In genomic region chr4:107459461-107459860, GRCm38 (mm10) we compare ENCODE assay signal across 30 mouse cellular contexts. TPM values are rescaled to one million over a fixed set of nuclear protein-coding genes. Genes with fewer than 3 reads are reported as not detected.
DNase-seq lines count a peak whose midpoint lies in the region; ATAC-seq and TF ChIP-seq lines count a peak whose summit lies in the region.
"Had no signal": no experiment of that assay in that cellular context is flagged by ENCODE, and none has a peak within 500 bp of the region (broad histone marks: within the 10 kb centered on the region; RNA-seq: fewer than 3 reads in every experiment).

No protein-coding gene starts in this region.

- TF ChIP-seq POLR2A in heart, adult 2 months (IDR thresholded peaks at IDR 0.05; ENCODE audit: insufficient read depth, low read depth, low read length) = no peak

- no peak for TF ChIP-seq CTCF in heart, adult 2 months (IDR thresholded peaks at IDR 0.05)
- TF ChIP-seq CTCF in liver, postnatal 0 days (IDR thresholded peaks at IDR 0.05; ENCODE audit: low read depth) = no peak

- no peak overlapping the region for H3K4me3 ChIP-seq in heart, embryonic 13.5 days
- H3K4me3 ChIP-seq in heart, adult 2 months = no peak overlapping the region
- H3K4me3 ChIP-seq in liver, embryonic 11.5 days (ENCODE audit: low read depth, low read length) = no peak overlapping the region
- no peak overlapping the region for H3K4me3 ChIP-seq in limb, embryonic 10.5 days
- H3K4me3 ChIP-seq in liver, postnatal 0 days (ENCODE audit: low read depth, low read length) = no peak overlapping the region
- H3K4me3 ChIP-seq: embryonic facial prominence, embryonic 15.5 days; forebrain, embryonic 10.5 days; hindbrain, embryonic 12.5 days; limb, embryonic 13.5 days; megakaryocyte, embryonic 14.5 days; myocyte; neural tube, embryonic 13.5 days had no signal

- no peak overlapping the region for H3K9ac ChIP-seq in heart, embryonic 13.5 days
- H3K9ac ChIP-seq in heart, adult 2 months (ENCODE audit: low read depth, low read length) = no peak overlapping the region
- H3K9ac ChIP-seq in liver, embryonic 11.5 days (ENCODE audit: low read depth, low read length) = no peak overlapping the region
- no peak overlapping the region for H3K9ac ChIP-seq in liver, postnatal 0 days (replicated peaks)
- H3K9ac ChIP-seq: embryonic facial prominence, embryonic 15.5 days; hindbrain, embryonic 12.5 days; limb, embryonic 13.5 days; lung, embryonic 14.5 days; neural tube, embryonic 13.5 days had no signal

- H3K27ac ChIP-seq in heart, embryonic 13.5 days (replicated peaks) = no peak overlapping the region
- no peak overlapping the region for H3K27ac ChIP-seq in heart, adult 2 months
- no peak overlapping the region for H3K27ac ChIP-seq in liver, embryonic 11.5 days (ENCODE audit: low read depth, low read length)
- peak overlapping the region; percentile 87 for H3K27ac ChIP-seq in limb, embryonic 10.5 days
- no peak overlapping the region for H3K27ac ChIP-seq in liver, postnatal 0 days (ENCODE audit: low read depth)
- H3K27ac ChIP-seq: embryonic facial prominence, embryonic 15.5 days; hindbrain, embryonic 12.5 days; limb, embryonic 13.5 days; neural tube, embryonic 13.5 days had no signal

- ATAC-seq in heart, embryonic 13.5 days (ENCODE audit: extremely low read depth, insufficient number of reproducible peaks, low FRiP score, low TSS enrichment) = no peak
- ATAC-seq in liver, embryonic 11.5 days (replicated peaks; ENCODE audit: low FRiP score) = no peak
- ATAC-seq in liver, postnatal 0 days = peak; percentile 18; the same call in 1 of the 2 replicates
- ATAC-seq: activated CD4-positive, CD25-positive, alpha-beta regulatory T cell, adult 4 months; forebrain, embryonic 16.5 days; intestine, postnatal 0 days; midbrain, embryonic 16.5 days had no signal

- intact Hi-C loops in heart, adult 2 months (cut with DNase I) = no loop called here

- no peaks in the 10 kb centered on the region for H3K9me3 ChIP-seq in heart, embryonic 13.5 days
- H3K9me3 ChIP-seq in liver, embryonic 11.5 days (ENCODE audit: control insufficient read depth, low read length) = no peaks in the 10 kb centered on the region
- no peaks in the 10 kb centered on the region for H3K9me3 ChIP-seq in limb, embryonic 10.5 days (replicated peaks)
- no peaks in the 10 kb centered on the region for H3K9me3 ChIP-seq in liver, postnatal 0 days (ENCODE audit: low read length)
- H3K9me3 ChIP-seq: embryonic facial prominence, embryonic 15.5 days; forebrain, embryonic 10.5 days; hindbrain, embryonic 12.5 days; limb, embryonic 13.5 days; neural tube, embryonic 13.5 days had no signal

- 80% methylated on average over 2 of the region's 2 CpGs for WGBS in heart, embryonic 13.5 days
- 80% methylated on average over 2 of the region's 2 CpGs for WGBS in heart, adult 2 months
- 79% methylated on average over 2 of the region's 2 CpGs for WGBS in liver, embryonic 11.5 days
- WGBS in limb, embryonic 10.5 days = 76% methylated on average over 2 of the region's 2 CpGs
- WGBS in liver, postnatal 0 days (ENCODE audit: insufficient replicate concordance) = 84% methylated on average over 2 of the region's 2 CpGs

- TF ChIP-seq EP300 in heart, adult 2 months (IDR thresholded peaks at IDR 0.05; ENCODE audit: insufficient read depth, low read depth, low read length) = no peak
- no peak for TF ChIP-seq EP300 in liver, postnatal 0 days (IDR thresholded peaks at IDR 0.05; ENCODE audit: low read depth)

- H3K4me1 ChIP-seq in heart, embryonic 13.5 days = peaks cover 5% of the 10 kb centered on the region; the same call in 1 of the 2 replicates
- H3K4me1 ChIP-seq in heart, adult 2 months (ENCODE audit: control insufficient read depth, insufficient read depth, low read length) = no peaks in the 10 kb centered on the region
- peaks cover 19% of the 10 kb centered on the region for H3K4me1 ChIP-seq in liver, embryonic 11.5 days (replicated peaks; ENCODE audit: control insufficient read depth, insufficient read depth, low read length)
- peaks cover 84% of the 10 kb centered on the region for H3K4me1 ChIP-seq in limb, embryonic 10.5 days
- H3K4me1 ChIP-seq in liver, postnatal 0 days (ENCODE audit: insufficient read depth) = peaks cover 6% of the 10 kb centered on the region

- DNase-seq in heart, adult 2 months = no peak
- DNase-seq in liver, embryonic 11.5 days (ENCODE audit: low spot score) = no peak
- DNase-seq in liver = no peak
- DNase-seq in limb, embryonic 10.5 days (ENCODE audit: low spot score) = no peak
- no peak for DNase-seq in liver, postnatal 0 days
- no peak for DNase-seq in frontal cortex, postnatal 10 days (ENCODE audit: low spot score in 2 of 2)
- no peak for DNase-seq in frontal cortex, adult 2 months (ENCODE audit: extremely low spot score in 1 of 2, low spot score in 1 of 2)
- DNase-seq: cerebellum, adult 8-10 months; cerebellum, postnatal 36 days; embryo, embryonic 11 days; layer of hippocampus, postnatal 36 days; lung, embryonic 14.5 days; lung, postnatal 36 days; retina, postnatal 1 day; right cerebral cortex, postnatal 25 days; spleen, adult 18-20 months; thymus, postnatal 14 days had no signal

- no peaks in the 10 kb centered on the region for H3K79me2 ChIP-seq in heart, adult 2 months (replicated peaks; ENCODE audit: control insufficient read depth, insufficient read depth, low read length)

- peaks cover 40% of the 10 kb centered on the region for H3K27me3 ChIP-seq in heart, embryonic 13.5 days (replicated peaks)
- H3K27me3 ChIP-seq in heart, adult 2 months (ENCODE audit: control insufficient read depth, insufficient read depth, low read length) = no peaks in the 10 kb centered on the region; the same call in 1 of the 2 replicates
- peaks cover 3% of the 10 kb centered on the region for H3K27me3 ChIP-seq in liver, embryonic 11.5 days (replicated peaks; ENCODE audit: control insufficient read depth, insufficient read depth, low read length)
- H3K27me3 ChIP-seq in limb, embryonic 10.5 days (ENCODE audit: low read depth, poor library complexity, severe bottlenecking) = peaks cover 54% of the 10 kb centered on the region
- no peaks in the 10 kb centered on the region for H3K27me3 ChIP-seq in liver, postnatal 0 days (ENCODE audit: insufficient read depth, low read length)
- H3K27me3 ChIP-seq: embryonic facial prominence, embryonic 15.5 days; hindbrain, embryonic 12.5 days; neural tube, embryonic 13.5 days had no signal

- no peaks in the 10 kb centered on the region for H3K36me3 ChIP-seq in heart, embryonic 13.5 days
- no peaks in the 10 kb centered on the region for H3K36me3 ChIP-seq in heart, adult 2 months (ENCODE audit: control insufficient read depth, insufficient read depth, low read length)
- H3K36me3 ChIP-seq in liver, embryonic 11.5 days (ENCODE audit: control insufficient read depth, insufficient read depth, low read length) = no peaks in the 10 kb centered on the region
- H3K36me3 ChIP-seq in limb, embryonic 10.5 days = 0 out of 2 replicates have a peak, but pooled peaks cover 3% of the 10 kb centered on the region
- no peaks in the 10 kb centered on the region for H3K36me3 ChIP-seq in liver, postnatal 0 days (replicated peaks; ENCODE audit: insufficient read depth, low read length)
- H3K36me3 ChIP-seq: embryonic facial prominence, embryonic 15.5 days; forebrain, embryonic 10.5 days; hindbrain, embryonic 12.5 days; limb, embryonic 13.5 days; neural tube, embryonic 13.5 days had no signal

- H3K4me2 ChIP-seq in heart, embryonic 13.5 days = peak overlapping the region; percentile 1; the same call in 1 of the 2 replicates
- peak overlapping the region; percentile 38; the same call in 1 of the 2 replicates for H3K4me2 ChIP-seq in liver, embryonic 11.5 days
- H3K4me2 ChIP-seq in liver, postnatal 0 days (ENCODE audit: low read depth, low read length) = no peak overlapping the region
- H3K4me2 ChIP-seq: embryonic facial prominence, embryonic 15.5 days; hindbrain, embryonic 12.5 days; limb, embryonic 13.5 days; lung, embryonic 14.5 days; neural tube, embryonic 13.5 days had no signal

RNA-seq across cellular contexts. Expression of gene Glis1, which starts 25.1 kb away (rescaled TPM):
- polyA plus RNA-seq in heart, embryonic 13.5 days (2015; fragmentation: Nextera tagmentation; extraction: Ambion mirVana) = 0.12 and 0.64 TPM in 2 replicates
- total RNA-seq in heart, adult 2 months (2021) = under 1 TPM; 0.30 to 0.52 TPM
- 0.18 and 0.29 TPM in 2 replicates for polyA plus RNA-seq in heart, adult 2 months (2012; rRNA removed)
- 1.2 and 1.5 TPM in 2 replicates for polyA plus RNA-seq in liver, embryonic 11.5 days (2014; fragmentation: Nextera tagmentation; extraction: Ambion mirVana)
- 5.1 and 9.9 TPM in 2 replicates for polyA plus RNA-seq in limb, embryonic 10.5 days (2016; fragmentation: Nextera tagmentation; extraction: Ambion mirVana)
- polyA plus RNA-seq in liver, postnatal 0 days (2015; fragmentation: Nextera tagmentation; extraction: Ambion mirVana) = 0.17 and 0.18 TPM in 2 replicates
- polyA plus RNA-seq in frontal cortex, adult 2 months (2012; rRNA removed) = 0.76 and 1.2 TPM in 2 replicates
- total RNA-seq: granulocyte monocyte progenitor cell, adult 5-6 weeks had no signal
- polyA plus RNA-seq: activated CD4-positive, CD25-positive, alpha-beta regulatory T cell, adult 4 months had no signal
